Mouse (Mus musculus): ENCODE measurements at regions not wholly inside any gene's neighbourhood (a gene's known extent, or its start where the extent isn't known, plus 50 kb on each side); places are given as distances from the start of the nearest gene placed in this dataset.

GRCm38 (mm10) chr3:62228156-62228555, 110.0 kb upstream of the Arhgef26 start:
- TF ChIP-seq MEF2A (IDR thresholded peaks at IDR 0.05; ENCODE audit: extremely low read depth, insufficient replicate concordance, low read depth, low read length, poor library complexity, severe bottlenecking) = no peak
- no peak for TF ChIP-seq EP300 (IDR thresholded peaks at IDR 0.05; ENCODE audit: low read depth in 1 of 2, low read length in 2 of 2)
- TF ChIP-seq GATA1 (IDR thresholded peaks at IDR 0.05; ENCODE audit: low read depth, low read length) = no peak
- no peak for TF ChIP-seq MAFK (IDR thresholded peaks at IDR 0.05; ENCODE audit: borderline replicate concordance, low read depth, low read length)
- no peak for TF ChIP-seq MAZ (IDR thresholded peaks at IDR 0.05; ENCODE audit: low read depth, low read length)
- no peak for TF ChIP-seq CTCF (IDR thresholded peaks at IDR 0.05 in 2 of 3, conservative IDR thresholded peaks at IDR 0.05 in 1 of 3; ENCODE audit: control insufficient read depth in 1 of 3, insufficient read depth in 1 of 3, low read depth in 2 of 3, low read length in 3 of 3, poor library complexity in 1 of 3, severe bottlenecking in 1 of 3)
- no peak for TF ChIP-seq USF2 (IDR thresholded peaks at IDR 0.05; ENCODE audit: borderline replicate concordance in 1 of 2, insufficient read depth in 1 of 2, low read depth in 1 of 2, low read length in 2 of 2)
- TF ChIP-seq USF1 (IDR thresholded peaks at IDR 0.05; ENCODE audit: low read depth, low read length) = no peak
- TF ChIP-seq ETS1 (IDR thresholded peaks at IDR 0.05; ENCODE audit: low read depth, low read length) = no peak
- no peak for TF ChIP-seq POLR2A (IDR thresholded peaks at IDR 0.05; ENCODE audit: control insufficient read depth in 1 of 2, insufficient read depth in 1 of 2, low read depth in 1 of 2, low read length in 2 of 2, poor library complexity in 1 of 2)
- TF ChIP-seq MAX (IDR thresholded peaks at IDR 0.05; ENCODE audit: low read length) = no peak

Data from MEL (cell line).